Mouse (Mus musculus) forebrain, embryonic 16.5 days (tissue): Measurements from ENCODE around the gene Lbh. TPM values are rescaled to one million over a fixed set of nuclear protein-coding genes. Genes with fewer than 3 reads are reported as not detected.
A peak's percentile ranks its signal among the peaks of the same experiment; 100 is the strongest.

Source experiments
- ATAC-seq: fragments of 200-750 bp; cut with Nextera tagmentation; 2 replicates; pipeline ENCODE4 v1.8.0; 2017; ENCODE audit warnings: mild to moderate bottlenecking, moderate library complexity
- H3K27ac ChIP-seq: fragments of 300-500 bp; sonication (generic); 2 replicates; pipeline ENCODE4 v1.5.1; 2014; ENCODE audit warnings: low read length, control low read depth
- H3K27me3 ChIP-seq: fragments of 300-500 bp; sonication (generic); replicated peaks from 2 replicates; pipeline ENCODE4 v1.6.1; 2014; ENCODE audit warnings: low read length; ENCODE audit not compliant: control insufficient read depth, insufficient read depth
- H3K36me3 ChIP-seq: fragments of 300-500 bp; sonication (generic); 2 replicates; pipeline ENCODE4 v1.6.1; 2014; ENCODE audit not compliant: control insufficient read depth, insufficient read depth
- H3K4me1 ChIP-seq: fragments of 300-500 bp; sonication (generic); replicated peaks from 2 replicates; pipeline ENCODE4 v1.6.1; 2014; ENCODE audit warnings: low read length; ENCODE audit not compliant: control insufficient read depth, insufficient read depth
- H3K4me2 ChIP-seq: fragments of 300-500 bp; sonication (generic); 2 replicates; pipeline ENCODE4 v1.6.1; 2014; ENCODE audit warnings: mild to moderate bottlenecking, low read length, control low read depth
- H3K4me3 ChIP-seq: fragments of 300-500 bp; sonication (generic); replicated peaks from 2 replicates; pipeline ENCODE4 v1.5.1; 2014; ENCODE audit warnings: mild to moderate bottlenecking, low read length, control low read depth
- H3K9ac ChIP-seq: fragments of 300-500 bp; sonication (generic); replicated peaks from 2 replicates; pipeline ENCODE4 v1.6.1; 2014; ENCODE audit warnings: low read depth, low read length, control low read depth
- H3K9me3 ChIP-seq: fragments of 300-500 bp; sonication (generic); 2 replicates; pipeline ENCODE4 v1.6.1; 2016; ENCODE audit warnings: low read length; ENCODE audit not compliant: control insufficient read depth
- WGBS: fragments of 180-500 bp; shearing (Covaris S2); extraction: QIAGEN DNeasy Blood & Tissue Kit; methylation state at CpG from one replicate; pipeline ENCODE4 v1.1.7; 2014; 5-methylcytosine and 5-hydroxymethylcytosine counted together
- polyA plus RNA-seq: library from polyadenylated mRNA; unstranded; fragments of >200 nt; fragmentation: Nextera tagmentation; extraction: Ambion mirVana; gene quantifications from 2 replicates; pipeline ENCODE4 v1.2.1, GENCODE M21; 2015

The Lbh gene
- polyA plus RNA-seq, 1 experiment from 2014 or later, result 4.3 TPM

DNA sequence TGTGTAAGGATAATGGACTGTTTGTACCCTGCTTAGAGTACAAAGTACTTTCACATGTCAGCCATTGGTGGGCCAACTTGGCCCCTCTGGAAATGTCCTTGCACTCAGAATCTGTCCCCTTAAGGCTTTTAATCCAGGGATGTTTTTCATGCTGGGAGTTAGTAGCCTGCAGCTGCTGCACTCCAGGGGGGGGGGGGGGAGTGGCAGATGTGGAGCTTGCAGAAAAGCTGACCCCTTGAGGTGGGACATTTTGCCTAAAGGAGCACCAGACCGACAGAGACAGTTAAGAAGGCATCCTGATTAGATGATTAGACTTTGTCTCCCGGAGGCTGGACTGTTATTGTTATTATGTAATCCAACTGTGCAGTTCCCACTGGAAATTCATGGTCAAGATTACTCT, 2.3 kb downstream of the Lbh start:
- Histone ChIP-seq H3K36me3 (no peaks in the 10 kb centered on the region), H3K27ac (no peak overlapping the region), H3K27me3 (no peaks in the 10 kb centered on the region), H3K4me3 (peak overlapping the region; percentile 20), H3K9me3 (no peaks in the 10 kb centered on the region), H3K9ac (0 out of 2 replicates have a peak overlapping the region, but pooled peaks have one; percentile 12), H3K4me1 (peaks cover 62% of the 10 kb centered on the region), H3K4me2 (peak overlapping the region; percentile 44)
- ATAC-seq, result no peak
- WGBS, result 9% methylated on average over 2 of the region's 2 CpGs

DNA sequence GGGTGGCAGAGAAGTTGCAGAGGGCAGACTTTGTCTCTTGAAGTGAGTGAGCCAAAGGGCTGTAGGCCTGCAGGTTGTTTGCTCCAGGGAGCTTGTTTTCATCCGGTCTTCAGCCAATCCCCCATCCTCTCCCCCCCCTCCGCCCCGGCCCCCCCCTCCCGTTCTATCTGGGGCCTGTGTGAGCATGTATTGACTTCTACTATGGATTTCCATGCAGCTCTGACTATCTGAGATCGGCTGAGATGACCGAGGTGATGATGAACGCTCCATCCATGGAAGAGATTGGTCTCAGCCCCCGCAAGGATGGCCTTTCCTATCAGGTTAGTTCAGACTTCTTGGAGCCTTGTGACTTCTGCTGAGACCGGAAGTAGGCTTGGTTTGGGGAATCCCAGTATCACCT, 2.9 kb downstream of the Lbh start:
- Histone ChIP-seq H3K36me3 (no peaks in the 10 kb centered on the region), H3K4me2 (peak overlapping the region; percentile 44), H3K27me3 (no peaks in the 10 kb centered on the region), H3K4me1 (peaks cover 68% of the 10 kb centered on the region), H3K9ac (no peak overlapping the region), H3K4me3 (no peak overlapping the region), H3K27ac (no peak overlapping the region), H3K9me3 (no peaks in the 10 kb centered on the region)
- WGBS, result 57% methylated on average over 9 of the region's 9 CpGs
- ATAC-seq, result no peak

DNA sequence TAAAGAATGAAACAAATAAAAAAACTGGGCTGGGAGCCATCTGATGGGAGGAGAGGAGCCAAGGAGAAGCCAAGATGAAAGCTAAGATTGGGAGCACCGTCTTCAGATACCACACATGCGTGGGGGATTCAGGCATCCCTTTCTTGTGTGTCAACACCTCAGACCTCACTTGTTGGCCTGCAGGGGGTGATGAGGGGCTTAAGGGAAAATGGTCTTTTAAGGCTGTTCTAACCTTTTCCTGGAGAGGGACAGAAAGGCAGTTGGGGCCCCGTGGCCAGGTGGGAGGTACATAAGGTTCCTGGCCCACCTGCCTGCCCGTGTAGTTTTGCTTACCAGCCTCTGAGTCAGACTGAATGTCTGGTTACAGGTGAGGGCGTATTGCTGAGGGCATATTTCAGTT, 4.1 kb downstream of the Lbh start:
- Histone ChIP-seq H3K9ac (no peak overlapping the region), H3K27me3 (no peaks in the 10 kb centered on the region), H3K4me2 (no peak overlapping the region), H3K27ac (no peak overlapping the region), H3K4me3 (no peak overlapping the region), H3K9me3 (no peaks in the 10 kb centered on the region), H3K36me3 (no peaks in the 10 kb centered on the region), H3K4me1 (peaks cover 69% of the 10 kb centered on the region)
- ATAC-seq, result no peak
- WGBS, result 72% methylated on average over 5 of the region's 5 CpGs

DNA sequence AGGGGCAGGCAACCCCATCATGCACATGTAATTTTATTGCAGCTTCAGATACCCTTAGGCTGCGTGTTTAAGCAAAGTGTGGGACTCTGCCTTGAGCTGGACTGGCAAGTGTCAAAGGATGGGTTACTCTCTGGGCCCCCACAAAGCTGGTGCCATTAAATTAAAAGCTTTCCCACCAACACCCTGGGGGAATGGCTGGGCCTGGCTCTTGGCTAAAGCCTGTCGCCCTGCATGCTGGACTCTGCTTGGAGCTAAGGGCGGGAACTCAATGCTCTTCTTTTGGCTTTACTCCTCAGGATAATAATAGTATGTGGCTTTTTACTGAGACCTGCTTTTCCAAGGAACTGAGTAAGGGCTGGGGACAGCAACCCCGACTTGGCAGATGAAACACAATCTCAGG, 5.2 kb downstream of the Lbh start:
- ATAC-seq, result no peak
- Histone ChIP-seq H3K4me1 (peaks cover 68% of the 10 kb centered on the region), H3K4me3 (no peak overlapping the region), H3K4me2 (no peak overlapping the region), H3K9me3 (no peaks in the 10 kb centered on the region), H3K36me3 (no peaks in the 10 kb centered on the region), H3K27me3 (no peaks in the 10 kb centered on the region), H3K27ac (no peak overlapping the region), H3K9ac (no peak overlapping the region)
- WGBS, result 90% methylated on average over 4 of the region's 4 CpGs

DNA sequence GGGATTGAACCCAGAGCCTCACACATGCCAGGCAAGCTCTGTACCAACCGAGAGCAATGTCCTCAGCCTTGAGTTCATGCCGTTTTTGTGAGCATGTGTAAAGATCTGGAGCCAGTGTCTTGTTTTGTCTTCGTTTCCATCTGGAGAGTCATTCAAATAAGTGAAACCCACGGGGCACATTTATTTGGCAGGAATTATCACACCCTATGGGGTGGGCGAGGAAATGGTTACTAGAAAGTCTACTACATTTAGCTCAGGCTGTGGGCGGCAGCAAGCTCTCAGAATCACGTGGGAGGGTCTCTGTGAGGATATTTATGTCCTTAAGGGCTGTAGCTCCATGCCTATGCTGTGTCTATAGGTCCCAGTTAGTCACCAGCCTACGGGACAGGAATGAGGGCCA, 6.2 kb downstream of the Lbh start:
- Histone ChIP-seq H3K9ac (no peak overlapping the region), H3K4me1 (peaks cover 68% of the 10 kb centered on the region), H3K4me2 (no peak overlapping the region), H3K4me3 (no peak overlapping the region), H3K36me3 (no peaks in the 10 kb centered on the region), H3K27me3 (no peaks in the 10 kb centered on the region), H3K27ac (no peak overlapping the region), H3K9me3 (no peaks in the 10 kb centered on the region)
- WGBS, result 67% methylated on average over 8 of the region's 8 CpGs
- no peak for ATAC-seq

DNA sequence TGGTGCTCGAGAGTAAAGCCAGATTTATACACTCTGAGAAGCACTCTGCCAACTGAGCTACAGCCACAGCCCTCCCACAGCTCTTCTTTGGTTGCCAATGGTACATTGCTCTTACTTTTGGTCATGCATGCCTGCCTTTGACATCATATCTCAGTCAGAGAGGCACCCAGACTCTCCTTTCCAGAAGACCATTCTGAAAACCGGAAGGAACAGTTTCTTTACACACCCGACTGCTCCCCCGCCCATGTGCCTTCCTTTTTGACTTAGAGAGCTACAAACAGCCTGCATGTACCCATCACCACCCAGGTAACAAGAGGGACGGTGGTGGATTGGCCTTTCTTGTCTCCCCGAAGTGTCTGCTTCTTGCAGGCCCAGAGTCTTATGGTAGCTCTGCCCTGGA, 7.0 kb downstream of the Lbh start:
- H3K9ac ChIP-seq, result no peak overlapping the region
- H3K4me2 ChIP-seq, result no peak overlapping the region
- peaks cover 62% of the 10 kb centered on the region for H3K4me1 ChIP-seq
- no peak overlapping the region for H3K4me3 ChIP-seq
- H3K36me3 ChIP-seq, result no peaks in the 10 kb centered on the region
- peak overlapping the region; percentile 33 for H3K27ac ChIP-seq
- no peaks in the 10 kb centered on the region for H3K9me3 ChIP-seq
- no peak for ATAC-seq
- H3K27me3 ChIP-seq, result no peaks in the 10 kb centered on the region
- WGBS, result 86% methylated on average over 6 of the region's 6 CpGs

DNA sequence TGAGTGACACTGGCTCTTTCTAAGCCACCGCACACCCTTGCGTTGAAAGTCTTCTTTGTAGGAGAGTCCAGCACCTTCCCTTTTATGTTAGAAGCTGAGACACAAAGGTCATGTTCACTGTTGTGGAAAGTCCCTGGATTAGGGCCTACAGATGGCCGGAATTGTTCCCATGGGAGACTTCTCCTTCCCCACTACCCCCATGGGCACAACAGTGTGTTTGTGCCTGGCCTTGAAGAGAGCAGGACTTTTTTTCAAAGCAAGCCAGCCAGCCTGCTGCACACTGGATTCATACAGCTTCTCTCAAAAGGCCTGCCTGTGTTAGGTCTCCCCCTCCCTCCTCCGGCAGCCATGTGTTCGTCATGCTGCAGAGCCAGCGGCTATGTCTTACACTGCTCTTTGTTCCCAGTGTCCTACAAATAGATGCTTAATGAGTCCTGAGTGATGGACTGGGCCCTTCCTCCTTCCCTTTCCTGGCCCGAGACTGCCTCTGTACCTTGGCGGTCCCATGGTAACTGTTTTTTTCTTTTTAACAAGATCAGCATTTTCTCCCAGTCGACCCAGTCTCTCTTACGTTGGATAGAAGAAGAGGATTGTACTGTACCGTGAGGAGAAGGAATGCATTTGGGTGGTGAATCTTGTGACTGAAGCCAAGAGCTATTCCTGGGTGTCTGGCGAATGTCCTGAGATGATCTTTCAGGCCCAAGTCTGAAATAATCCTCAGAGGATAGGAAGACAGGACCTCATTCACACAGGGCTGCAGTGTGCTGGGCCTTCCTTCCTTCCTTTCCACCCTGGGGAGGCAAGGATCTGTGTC, 7.9 kb downstream of the Lbh start:
- Histone ChIP-seq H3K27me3 (no peaks in the 10 kb centered on the region), H3K27ac (peak overlapping the region; percentile 33), H3K36me3 (no peaks in the 10 kb centered on the region), H3K4me3 (no peak overlapping the region), H3K4me1 (peaks cover 54% of the 10 kb centered on the region), H3K9me3 (no peaks in the 10 kb centered on the region), H3K9ac (peak overlapping the region; percentile 40), H3K4me2 (peak overlapping the region; percentile 23)
- ATAC-seq, result peak; percentile 94
- 15% methylated on average over 12 of the region's 12 CpGs for WGBS

DNA sequence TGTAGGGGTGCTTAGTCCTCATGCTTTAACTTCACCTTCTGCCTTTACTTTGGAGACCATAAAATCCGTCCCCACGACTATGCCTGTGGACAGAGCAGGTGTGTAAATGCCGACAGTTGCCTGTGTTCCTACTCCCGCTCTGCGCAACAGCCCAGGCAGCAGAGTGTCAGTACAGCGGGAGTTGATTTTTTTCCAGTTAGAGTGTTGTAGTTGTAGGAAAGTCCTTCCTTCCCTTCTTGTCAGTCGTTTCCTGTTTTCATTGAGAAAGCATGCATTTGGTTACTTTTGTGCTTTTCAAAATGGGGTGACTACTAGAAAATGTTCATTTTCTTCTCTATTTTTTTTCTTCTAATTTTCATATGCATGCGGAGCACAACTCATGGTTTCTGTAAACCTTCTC, 8.9 kb downstream of the Lbh start:
- H3K9ac ChIP-seq, result no peak overlapping the region
- H3K36me3 ChIP-seq, result peaks cover 2% of the 10 kb centered on the region
- ATAC-seq, result no peak
- H3K27me3 ChIP-seq, result no peaks in the 10 kb centered on the region
- no peak overlapping the region for H3K4me3 ChIP-seq
- H3K27ac ChIP-seq, result no peak overlapping the region
- no peak overlapping the region for H3K4me2 ChIP-seq
- H3K4me1 ChIP-seq, result peaks cover 44% of the 10 kb centered on the region
- H3K9me3 ChIP-seq, result no peaks in the 10 kb centered on the region
- 92% methylated on average over 8 of the region's 8 CpGs for WGBS

DNA sequence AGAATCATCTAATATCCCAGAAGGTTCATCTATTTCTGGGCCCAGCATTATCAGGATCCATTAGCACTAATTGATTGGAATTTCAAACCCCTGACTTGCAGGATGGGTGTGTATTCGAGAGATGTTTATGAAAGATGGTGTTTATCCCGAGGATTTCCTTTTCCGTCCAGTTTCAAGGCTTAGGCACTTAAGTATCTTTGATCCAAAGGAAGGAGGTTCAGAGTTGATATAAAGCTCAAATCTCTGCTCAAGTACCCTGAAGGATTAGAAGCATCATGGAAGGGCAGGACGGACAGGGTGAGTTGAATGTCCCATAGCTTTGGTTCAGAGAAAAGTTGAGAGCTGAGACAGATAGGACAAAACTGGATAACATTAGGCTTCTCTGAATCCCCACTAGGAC, 15.0 kb downstream of the Lbh start:
- ATAC-seq, result no peak
- Histone ChIP-seq H3K4me2 (no peak overlapping the region), H3K9me3 (no peaks in the 10 kb centered on the region; the same call in 1 of the 2 replicates), H3K27me3 (no peaks in the 10 kb centered on the region), H3K36me3 (peaks cover 5% of the 10 kb centered on the region), H3K4me1 (no peaks in the 10 kb centered on the region), H3K4me3 (no peak overlapping the region), H3K27ac (no peak overlapping the region), H3K9ac (no peak overlapping the region)
- 99% methylated on average over 4 of the region's 4 CpGs for WGBS
